Mouse (Mus musculus): ENCODE measurements at regions not wholly inside any gene's neighbourhood (a gene's known extent, or its start where the extent isn't known, plus 50 kb on each side); places are given as distances from the start of the nearest gene placed in this dataset.

- TF ChIP-seq E2F4 (IDR thresholded peaks at IDR 0.05; ENCODE audit: insufficient read depth) = no peak
- TF ChIP-seq POLR2AphosphoS2 (IDR thresholded peaks at IDR 0.05; ENCODE audit: insufficient read length, low read depth) = no peak
- no peak for TF ChIP-seq USF1 (IDR thresholded peaks at IDR 0.05; ENCODE audit: low read depth)
- TF ChIP-seq POLR2A (IDR thresholded peaks at IDR 0.05; ENCODE audit: insufficient read length, low read depth) = no peak
- peak in 1 of 3 experiments; percentile 62 for TF ChIP-seq MYOD1 (IDR thresholded peaks at IDR 0.05; ENCODE audit: control insufficient read depth in 1 of 3, insufficient read length in 2 of 3, low read depth in 2 of 3)
- no peak for TF ChIP-seq MAX (IDR thresholded peaks at IDR 0.05; ENCODE audit: low read depth)
- TF ChIP-seq SRF (IDR thresholded peaks at IDR 0.05; ENCODE audit: control insufficient read depth, insufficient read length, low read depth) = no peak
- no peak for TF ChIP-seq REST (IDR thresholded peaks at IDR 0.05; ENCODE audit: insufficient read depth, insufficient read length)
- no peak for TF ChIP-seq CEBPB (IDR thresholded peaks at IDR 0.05; ENCODE audit: insufficient read depth, poor library complexity, severe bottlenecking)
- TF ChIP-seq MYOG (IDR thresholded peaks at IDR 0.05; ENCODE audit: control insufficient read depth in 1 of 3, insufficient read depth in 1 of 3, insufficient read length in 2 of 3, low read depth in 2 of 3) = no peak
- no peak for TF ChIP-seq TCF3 (IDR thresholded peaks at IDR 0.05; ENCODE audit: insufficient read length, low read depth)
Measured at GRCm38 (mm10) chr13:53730259-53730902, 257.5 kb upstream of the Msx2 start.

Data from myocyte (in vitro differentiated cells).